Mouse (Mus musculus): ENCODE measurements around the gene Catip. TPM values are rescaled to one million over a fixed set of nuclear protein-coding genes. Genes with fewer than 3 reads are reported as not detected.

The Catip gene
- total RNA-seq, 1 experiment from 2014 or later = 0.15 TPM

- DNase-seq = no peak
Measured at GRCm38 (mm10) chr1:74400531-74400930, 38.6 kb downstream of the Catip start.

GRCm38 (mm10) chr1:74401015-74401702, 39.3 kb downstream of the Catip start:
- DNase-seq = no peak

- DNase-seq = no peak
Measured at GRCm38 (mm10) chr1:74404206-74404605, 42.3 kb downstream of the Catip start.

GRCm38 (mm10) chr1:74408589-74409504, 46.9 kb downstream of the Catip start, which contains the start of gene Vil1:
Gene Vil1 (plus strand): TSS chr1:74409376.
- DNase-seq = no peak

- peak; percentile 72 for DNase-seq
Measured at GRCm38 (mm10) chr1:74411753-74412325, 49.9 kb downstream of the Catip start.

GRCm38 (mm10) chr1:74412711-74413110, 50.8 kb downstream of the Catip start:
- no peak for DNase-seq

GRCm38 (mm10) chr1:74415143-74415542, 53.2 kb downstream of the Catip start:
- DNase-seq = peak; percentile 82

Small RNA genes within 50 kb of the gene (microRNA-seq; reads per million reads assigned to microRNA genes)
- 44,595 to 58,804 reads per million in 2 experiments for gene Mir26b

Other genes with a start within 250 kb of the Catip start
- 325 and 411 TPM in 2 replicates for gene Tns1, start 237.7 kb upstream of the Catip start, total RNA-seq (2021)
- 3.6 and 4.1 TPM in 2 replicates for gene Rufy4, start 236.6 kb upstream of the Catip start, total RNA-seq (2021)
- gene Cxcr2, start 208.1 kb upstream of the Catip start, total RNA-seq (2021) = 0.19 and 1.8 TPM in 2 replicates
- gene Cxcr1, start 167.5 kb upstream of the Catip start, total RNA-seq (2021) = not detected in 2 replicates
- gene Arpc2, start 126.0 kb upstream of the Catip start, total RNA-seq (2021) = 177 and 194 TPM in 2 replicates
- gene Gpbar1, start 83.6 kb upstream of the Catip start, total RNA-seq (2021) = not detected in 2 replicates
- 155 and 165 TPM in 2 replicates for gene Aamp, start 77.4 kb upstream of the Catip start, total RNA-seq (2021)
- gene Pnkd, start 77.2 kb upstream of the Catip start, total RNA-seq (2021) = 111 and 115 TPM in 2 replicates
- gene Tmbim1, start 56.5 kb upstream of the Catip start, total RNA-seq (2021) = 66.7 and 82.3 TPM in 2 replicates
- 5.3 and 6.9 TPM in 2 replicates for gene Slc11a1, start 13.1 kb downstream of the Catip start, total RNA-seq (2021)
- gene Ctdsp1, start 29.4 kb downstream of the Catip start, total RNA-seq (2021) = 128 and 130 TPM in 2 replicates
- 2.4 and 3.0 TPM in 2 replicates for gene Vil1, start 47.3 kb downstream of the Catip start, total RNA-seq (2021)
- gene Cnot9, start 143.9 kb downstream of the Catip start, total RNA-seq (2021) = 30.8 and 32.2 TPM in 2 replicates
- gene Plcd4, start 180.8 kb downstream of the Catip start, total RNA-seq (2021) = 0.34 and 0.44 TPM in 2 replicates
- 17.0 and 19.6 TPM in 2 replicates for gene Usp37, start 182.2 kb downstream of the Catip start, total RNA-seq (2021)
- gene Zfp142, start 226.1 kb downstream of the Catip start, total RNA-seq (2021) = 14.6 and 16.1 TPM in 2 replicates
- gene Bcs1l, start 226.2 kb downstream of the Catip start, total RNA-seq (2021) = 26.1 and 29.0 TPM in 2 replicates
- 37.9 and 40.4 TPM in 2 replicates for gene Rnf25, start 239.3 kb downstream of the Catip start, total RNA-seq (2021)
- gene Stk36, start 239.3 kb downstream of the Catip start, total RNA-seq (2021) = 3.2 and 4.5 TPM in 2 replicates